Mouse (Mus musculus): ENCODE measurements around the gene Rgs12.

- TF ChIP-seq MYOG (IDR thresholded peaks at IDR 0.05; ENCODE audit: control insufficient read depth, extremely low read depth, insufficient read length) (no peak), MAX (IDR thresholded peaks at IDR 0.05) (no peak), USF1 (IDR thresholded peaks at IDR 0.05; ENCODE audit: low read depth) (no peak), CTCF (IDR thresholded peaks at IDR 0.05; ENCODE audit: control insufficient read depth, insufficient read depth, insufficient read length) (no peak), MYOD1 (IDR thresholded peaks at IDR 0.05; ENCODE audit: control insufficient read depth, insufficient read length, low read depth) (no peak)
Observed at GRCm38 (mm10) chr5:35010656-35011055, 61.4 kb downstream of the Rgs12 start.
